Mouse (Mus musculus) heart, postnatal 0 days (tissue): ENCODE results near the gene 2210407C18Rik. TPM values are rescaled to one million over a fixed set of nuclear protein-coding genes. Genes with fewer than 3 reads are reported as not detected.

ENCODE experiments used
- ATAC-seq: fragments of 200-750 bp; cut with Nextera tagmentation; 2 replicates; pipeline ENCODE4 v1.8.0; 2017; ENCODE audit warnings: low read depth, moderate number of reproducible peaks, moderate library complexity; ENCODE audit not compliant: insufficient read depth
- DNase-seq: peaks from one replicate; pipeline ENCODE4 v3.0.0-alpha.2; 2016; ENCODE audit warnings: low spot score
- H3K27ac ChIP-seq: fragments of 300-500 bp; sonication (generic); 2 replicates; pipeline ENCODE4 v1.5.1; 2014; ENCODE audit warnings: low read depth, mild to moderate bottlenecking
- H3K27me3 ChIP-seq: fragments of 300-500 bp; sonication (generic); 2 replicates; pipeline ENCODE4 v1.6.1; 2014; ENCODE audit warnings: low read length, mixed read lengths; ENCODE audit not compliant: control insufficient read depth, insufficient read depth
- H3K36me3 ChIP-seq: fragments of 300-500 bp; sonication (generic); replicated peaks from 2 replicates; pipeline ENCODE4 v1.6.1; 2014; ENCODE audit warnings: low read length, mixed read lengths; ENCODE audit not compliant: control insufficient read depth, insufficient read depth
- H3K4me1 ChIP-seq: fragments of 300-500 bp; sonication (generic); 2 replicates; pipeline ENCODE4 v1.6.1; 2014; ENCODE audit warnings: antibody characterized with exemption; ENCODE audit not compliant: control insufficient read depth, insufficient read depth
- H3K4me2 ChIP-seq: fragments of 300-500 bp; sonication (generic); 2 replicates; pipeline ENCODE4 v1.6.1; 2014; ENCODE audit warnings: low read depth, mild to moderate bottlenecking, low read length, moderate library complexity
- H3K4me3 ChIP-seq: fragments of 300-500 bp; sonication (generic); 2 replicates; pipeline ENCODE4 v1.5.1; 2014; ENCODE audit warnings: low read depth, low read length
- H3K9ac ChIP-seq: fragments of 300-500 bp; sonication (generic); replicated peaks from 2 replicates; pipeline ENCODE4 v1.6.1; 2014; ENCODE audit warnings: low read depth, low read length, mixed read lengths
- H3K9me3 ChIP-seq: fragments of 300-500 bp; sonication (generic); replicated peaks from 2 replicates; pipeline ENCODE4 v1.6.1; 2016; ENCODE audit warnings: low read length; ENCODE audit not compliant: control insufficient read depth
- CTCF ChIP-seq: IDR thresholded peaks from 2 replicates; pipeline ENCODE4 v1.5.1; 2016; ENCODE audit warnings: antibody characterized with exemption, control low read depth, low read depth
- EP300 ChIP-seq: IDR thresholded peaks from 2 replicates; pipeline ENCODE4 v1.6.1; 2016; ENCODE audit warnings: antibody characterized with exemption, low read depth
- WGBS: fragments of 180-500 bp; shearing (Covaris S2); extraction: QIAGEN DNeasy Blood & Tissue Kit; methylation state at CpG from one replicate; pipeline ENCODE4 v1.1.7; 2014; 5-methylcytosine and 5-hydroxymethylcytosine counted together
- polyA plus RNA-seq: library from polyadenylated mRNA; unstranded; fragments of >200 nt; fragmentation: Nextera tagmentation; extraction: Ambion mirVana; gene quantifications from 2 replicates; pipeline ENCODE4 v1.2.1, GENCODE M21; 2015
- total RNA-seq: library from RNA; depleted of rRNA; stranded (reverse); fragments of >200 nt; gene quantifications from 2 replicates; pipeline ENCODE4 v1.2.3, GENCODE M21; 2014; ENCODE audit warnings: low replicate concordance

Gene 2210407C18Rik
- total and polyA plus RNA-seq, 2 experiments from 2014 or later: not detected

DNA sequence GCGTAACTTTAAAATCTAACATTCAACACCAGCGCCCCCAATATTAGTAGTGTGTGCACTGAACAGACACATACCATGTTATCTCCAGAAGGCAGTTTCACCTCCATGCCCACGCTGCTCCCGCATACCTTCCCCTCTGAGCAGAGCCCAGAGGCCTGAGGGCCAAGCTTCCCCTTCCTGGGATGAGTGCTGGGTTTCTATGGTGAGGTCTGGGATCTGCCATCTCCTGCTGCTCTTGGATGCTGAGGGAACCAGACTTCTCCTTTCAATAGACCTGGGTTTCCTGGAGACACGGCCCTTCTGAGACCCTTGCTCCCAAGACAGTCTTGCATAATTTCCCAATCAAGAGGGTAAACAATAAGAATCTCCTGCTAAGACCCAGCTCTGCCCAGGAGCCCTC is 14.5 kb upstream of the 2210407C18Rik start, which contains the start of gene Olfr323:
TSS of gene Olfr323 (minus strand) at position 101 of the 400 bp plus-strand sequence.
- DNase-seq (no peak), ATAC-seq (no peak)
- Histone ChIP-seq H3K27me3 (no peaks in the 10 kb centered on the region), H3K4me3 (no peak within 1 kb of the TSS), H3K9me3 (no peaks in the 10 kb centered on the region), H3K27ac (no peak within 1 kb of the TSS), H3K4me1 (no peaks in the 10 kb centered on the region), H3K4me2 (no peak within 1 kb of the TSS), H3K36me3 (no peaks in the 10 kb centered on the region), H3K9ac (no peak within 1 kb of the TSS)
- 68% methylated on average over 5 of the region's 5 CpGs for WGBS
- TF ChIP-seq EP300: no peak
- no peak for TF ChIP-seq CTCF

DNA sequence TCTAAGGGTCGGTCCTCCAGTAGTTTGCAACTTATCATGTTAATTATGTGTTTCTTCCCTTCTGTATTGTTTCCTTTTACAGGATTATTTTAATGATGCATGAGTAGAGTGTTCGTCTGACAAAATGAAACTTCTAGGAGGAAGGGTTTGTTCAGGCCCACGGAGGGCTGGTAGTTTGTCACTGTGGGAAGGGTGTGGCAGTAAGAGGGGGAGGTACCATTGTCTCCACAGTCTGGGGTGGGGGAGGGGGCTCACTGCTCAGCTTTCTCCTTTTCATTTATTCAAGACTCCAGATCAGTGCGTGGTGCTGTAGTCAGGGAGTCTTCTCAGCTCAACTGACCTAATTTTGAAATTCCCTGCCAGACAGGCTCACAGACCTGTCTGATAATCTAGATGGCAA is 10.3 kb upstream of the 2210407C18Rik start:
- 66% methylated on average over 4 of the region's 4 CpGs for WGBS
- H3K4me3 ChIP-seq: no peak overlapping the region

DNA sequence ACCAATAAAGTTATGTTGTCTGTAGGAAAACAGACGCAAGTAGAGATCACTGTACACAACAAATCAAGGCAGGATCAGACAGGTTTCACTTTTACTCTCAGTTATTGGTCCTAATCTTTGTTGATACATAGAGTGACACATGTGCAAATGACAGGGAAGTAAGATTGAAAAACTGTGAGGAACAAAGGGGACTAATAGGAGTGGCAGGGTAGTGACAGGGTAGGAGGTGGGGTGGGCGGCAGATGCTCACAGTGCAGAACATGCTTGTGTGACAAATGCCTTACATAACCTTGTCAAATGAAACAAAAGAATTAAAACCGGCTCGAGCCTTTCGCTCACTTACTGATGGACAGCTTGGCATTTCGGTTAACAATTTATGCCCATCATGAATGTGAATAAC is 2.9 kb upstream of the 2210407C18Rik start:
- no peak overlapping the region for H3K9ac ChIP-seq

More for the DNA sequence above, 10.3 kb upstream of the 2210407C18Rik start:
- H3K9me3 ChIP-seq: no peaks in the 10 kb centered on the region
- ATAC-seq (no peak), DNase-seq (no peak)
- H3K9ac ChIP-seq: no peak overlapping the region
- no peak overlapping the region for H3K4me2 ChIP-seq
- H3K4me1 ChIP-seq: no peaks in the 10 kb centered on the region
- H3K27ac ChIP-seq: no peak overlapping the region
- TF ChIP-seq EP300 (no peak), CTCF (no peak)
- H3K36me3 ChIP-seq: no peaks in the 10 kb centered on the region
- H3K27me3 ChIP-seq: no peaks in the 10 kb centered on the region

DNA sequence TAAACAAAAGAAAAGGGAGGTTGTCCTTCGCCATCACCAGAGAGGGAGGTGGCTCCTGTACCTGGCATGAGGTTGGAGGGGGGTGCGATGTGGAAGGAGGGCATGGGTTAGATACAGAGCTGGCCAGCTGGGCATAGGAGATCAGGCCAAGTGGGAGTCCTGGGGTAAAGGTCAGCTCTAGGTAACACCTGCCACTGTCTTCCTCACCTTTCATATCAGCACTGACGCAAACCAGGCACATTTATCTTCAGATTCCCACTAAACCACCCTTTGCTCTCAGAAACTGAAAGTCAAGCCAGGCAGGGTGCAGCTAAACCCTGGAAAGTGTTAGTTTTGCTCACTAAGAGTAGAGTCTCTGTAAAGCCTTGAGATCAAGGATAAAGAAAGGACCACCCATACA is 2.5 kb upstream of the 2210407C18Rik start:
- H3K27ac ChIP-seq: no peak overlapping the region
- no peaks in the 10 kb centered on the region for H3K36me3 ChIP-seq
- no peaks in the 10 kb centered on the region for H3K27me3 ChIP-seq
- WGBS: 45% methylated on average over 3 of the region's 3 CpGs
- no peak for DNase-seq
- no peak overlapping the region for H3K4me3 ChIP-seq
- TF ChIP-seq EP300 (no peak), CTCF (no peak)
- H3K9ac ChIP-seq: no peak overlapping the region
- no peaks in the 10 kb centered on the region for H3K9me3 ChIP-seq
- no peak for ATAC-seq
- no peak overlapping the region for H3K4me2 ChIP-seq
- no peaks in the 10 kb centered on the region for H3K4me1 ChIP-seq

More for the DNA sequence above, 2.9 kb upstream of the 2210407C18Rik start:
- TF ChIP-seq CTCF (no peak), EP300 (no peak)
- H3K27me3 ChIP-seq: no peaks in the 10 kb centered on the region
- H3K4me3 ChIP-seq: no peak overlapping the region
- H3K27ac ChIP-seq: no peak overlapping the region
- no peak for ATAC-seq
- H3K4me2 ChIP-seq: no peak overlapping the region
- no peaks in the 10 kb centered on the region for H3K36me3 ChIP-seq
- no peaks in the 10 kb centered on the region for H3K4me1 ChIP-seq
- 76% methylated on average over 6 of the region's 6 CpGs for WGBS
- no peaks in the 10 kb centered on the region for H3K9me3 ChIP-seq
- DNase-seq: no peak

DNA sequence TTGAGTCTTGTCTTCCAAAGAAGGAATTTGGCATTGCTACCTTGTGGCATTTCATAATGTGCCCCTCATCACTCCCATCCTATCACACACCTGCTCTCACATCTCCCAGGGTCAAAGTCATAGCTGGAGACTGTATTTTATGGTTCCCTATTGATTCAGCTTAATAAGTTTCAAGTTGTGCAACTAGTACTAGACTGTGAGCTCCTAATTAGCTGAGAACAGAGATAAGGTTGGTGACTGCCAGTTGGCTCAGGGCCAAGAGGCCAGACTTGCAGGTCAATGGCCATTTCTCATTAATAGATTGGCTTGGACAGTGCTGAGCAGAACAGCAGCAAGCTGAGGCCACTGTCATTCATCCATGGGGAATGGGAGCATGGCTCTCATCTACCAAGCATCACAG is 1.3 kb downstream of the 2210407C18Rik start:
- ATAC-seq (no peak), DNase-seq (no peak)
- Histone ChIP-seq H3K4me2 (no peak overlapping the region), H3K9me3 (no peaks in the 10 kb centered on the region), H3K27me3 (no peaks in the 10 kb centered on the region), H3K4me1 (no peaks in the 10 kb centered on the region), H3K4me3 (no peak overlapping the region), H3K9ac (no peak overlapping the region), H3K36me3 (no peaks in the 10 kb centered on the region), H3K27ac (no peak overlapping the region)
- TF ChIP-seq EP300 (no peak), CTCF (no peak)

DNA sequence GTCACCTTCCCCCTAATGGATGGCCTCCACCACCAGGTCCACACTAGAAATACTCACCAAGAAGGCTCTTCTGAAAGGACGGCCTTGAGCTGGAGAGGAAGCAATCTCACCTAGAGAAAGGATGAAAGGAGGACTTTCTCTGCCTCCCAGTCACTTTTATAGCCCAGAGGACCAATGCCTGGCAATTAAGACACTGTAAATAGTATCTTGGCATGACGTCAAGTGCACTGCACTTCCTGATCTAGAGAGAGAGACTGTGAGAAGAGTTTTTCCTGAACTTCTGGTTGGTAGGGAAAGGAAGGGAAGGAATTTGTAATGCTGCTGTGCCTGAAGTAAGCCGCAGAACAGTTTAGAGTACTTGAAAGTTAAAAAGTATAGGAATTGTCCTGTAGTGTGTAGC is 2.5 kb downstream of the 2210407C18Rik start:
- DNase-seq: no peak
- Histone ChIP-seq H3K9ac (no peak overlapping the region), H3K9me3 (no peaks in the 10 kb centered on the region), H3K4me1 (no peaks in the 10 kb centered on the region), H3K4me2 (no peak overlapping the region), H3K36me3 (no peaks in the 10 kb centered on the region), H3K27me3 (no peaks in the 10 kb centered on the region), H3K4me3 (no peak overlapping the region), H3K27ac (no peak overlapping the region)
- WGBS: 57% methylated on average over 3 of the region's 3 CpGs
- no peak for ATAC-seq
- no peak for TF ChIP-seq EP300
- no peak for TF ChIP-seq CTCF
